Mouse (Mus musculus) intestine, postnatal 0 days (tissue): ENCODE data around the gene Il17ra. TPM values are rescaled to one million over a fixed set of nuclear protein-coding genes. Genes with fewer than 3 reads are reported as not detected.
A peak's percentile ranks its signal among the peaks of the same experiment; 100 is the strongest.

ENCODE experiments used
- ATAC-seq: fragments of 200-750 bp; cut with Nextera tagmentation; 2 replicates; pipeline ENCODE4 v1.8.0; 2017; ENCODE audit warnings: mild to moderate bottlenecking, moderate TSS enrichment, moderate library complexity
- H3K27ac ChIP-seq: fragments of 300-500 bp; sonication (generic); 2 replicates; pipeline ENCODE4 v1.5.1; 2014; ENCODE audit warnings: mild to moderate bottlenecking, low read depth, low read length, moderate library complexity
- H3K27me3 ChIP-seq: fragments of 300-500 bp; sonication (generic); replicated peaks from 2 replicates; pipeline ENCODE4 v1.6.1; 2014; ENCODE audit warnings: low read length, mixed read lengths; ENCODE audit not compliant: control insufficient read depth, insufficient read depth
- H3K36me3 ChIP-seq: fragments of 300-500 bp; sonication (generic); 2 replicates; pipeline ENCODE4 v1.6.1; 2014; ENCODE audit warnings: mild to moderate bottlenecking, moderate library complexity; ENCODE audit not compliant: control insufficient read depth, insufficient read depth
- H3K4me1 ChIP-seq: fragments of 300-500 bp; sonication (generic); replicated peaks from 2 replicates; pipeline ENCODE4 v1.6.1; 2014; ENCODE audit warnings: antibody characterized with exemption, low read length, mixed read lengths; ENCODE audit not compliant: control insufficient read depth, insufficient read depth
- H3K4me2 ChIP-seq: fragments of 300-500 bp; sonication (generic); replicated peaks from 2 replicates; pipeline ENCODE4 v1.6.1; 2014; ENCODE audit warnings: low read depth, mild to moderate bottlenecking, moderate library complexity
- H3K4me3 ChIP-seq: fragments of 300-500 bp; sonication (generic); 2 replicates; pipeline ENCODE4 v1.5.1; 2014; ENCODE audit warnings: low read depth, low read length
- H3K9ac ChIP-seq: fragments of 300-500 bp; sonication (generic); 2 replicates; pipeline ENCODE4 v1.6.1; 2014; ENCODE audit warnings: mild to moderate bottlenecking, low read depth, low read length
- H3K9me3 ChIP-seq: fragments of 300-500 bp; sonication (generic); 2 replicates; pipeline ENCODE4 v1.6.1; 2016; ENCODE audit warnings: mixed run types; ENCODE audit not compliant: control insufficient read depth
- CTCF ChIP-seq: sonication (generic); IDR thresholded peaks from 2 replicates; pipeline ENCODE4 v1.5.1; 2016; ENCODE audit warnings: low read depth, mild to moderate bottlenecking, control low read depth, antibody characterized with exemption, moderate library complexity
- WGBS: fragments of 180-500 bp; shearing (Covaris S2); extraction: QIAGEN DNeasy Blood & Tissue Kit; methylation state at CpG from one replicate; pipeline ENCODE4 v1.1.7; 2014; 5-methylcytosine and 5-hydroxymethylcytosine counted together
- polyA plus RNA-seq: library from polyadenylated mRNA; unstranded; fragments of >200 nt; fragmentation: Nextera tagmentation; extraction: Ambion mirVana; gene quantifications from 2 replicates; pipeline ENCODE4 v1.2.1, GENCODE M21; 2015

The Il17ra gene
- polyA plus RNA-seq, 1 experiment from 2014 or later: 4.1 TPM

- no peak for TF ChIP-seq CTCF
- Histone ChIP-seq H3K4me2 (no peak overlapping the region), H3K27me3 (no peaks in the 10 kb centered on the region), H3K36me3 (no peaks in the 10 kb centered on the region), H3K9me3 (no peaks in the 10 kb centered on the region), H3K4me3 (no peak overlapping the region), H3K4me1 (no peaks in the 10 kb centered on the region), H3K27ac (no peak overlapping the region), H3K9ac (no peak overlapping the region)
- 78% methylated on average over 11 of the region's 11 CpGs for WGBS
- ATAC-seq: no peak
Measured at GRCm38 (mm10) chr6:120452384-120453102, 10.5 kb upstream of the Il17ra start.

- no peak overlapping the region for H3K9ac ChIP-seq
- H3K36me3 ChIP-seq: no peaks in the 10 kb centered on the region
- TF ChIP-seq CTCF: no peak
- no peaks in the 10 kb centered on the region for H3K27me3 ChIP-seq
- H3K4me1 ChIP-seq: no peaks in the 10 kb centered on the region
- no peak overlapping the region for H3K27ac ChIP-seq
- WGBS: 81% methylated on average over 5 of the region's 5 CpGs
- H3K4me3 ChIP-seq: no peak overlapping the region
- no peak overlapping the region for H3K4me2 ChIP-seq
- no peak for ATAC-seq
- no peaks in the 10 kb centered on the region for H3K9me3 ChIP-seq
Measured at GRCm38 (mm10) chr6:120453103-120453445, 10.0 kb upstream of the Il17ra start.

GRCm38 (mm10) chr6:120453556-120453955, 9.5 kb upstream of the Il17ra start:
- no peak for ATAC-seq
- H3K27me3 ChIP-seq: no peaks in the 10 kb centered on the region
- no peaks in the 10 kb centered on the region for H3K4me1 ChIP-seq
- H3K9me3 ChIP-seq: no peaks in the 10 kb centered on the region
- no peaks in the 10 kb centered on the region for H3K36me3 ChIP-seq
- H3K27ac ChIP-seq: no peak overlapping the region
- no peak overlapping the region for H3K4me2 ChIP-seq
- no peak for TF ChIP-seq CTCF
- H3K9ac ChIP-seq: no peak overlapping the region
- no peak overlapping the region for H3K4me3 ChIP-seq
- WGBS: 93% methylated on average over 3 of the region's 3 CpGs

DNA sequence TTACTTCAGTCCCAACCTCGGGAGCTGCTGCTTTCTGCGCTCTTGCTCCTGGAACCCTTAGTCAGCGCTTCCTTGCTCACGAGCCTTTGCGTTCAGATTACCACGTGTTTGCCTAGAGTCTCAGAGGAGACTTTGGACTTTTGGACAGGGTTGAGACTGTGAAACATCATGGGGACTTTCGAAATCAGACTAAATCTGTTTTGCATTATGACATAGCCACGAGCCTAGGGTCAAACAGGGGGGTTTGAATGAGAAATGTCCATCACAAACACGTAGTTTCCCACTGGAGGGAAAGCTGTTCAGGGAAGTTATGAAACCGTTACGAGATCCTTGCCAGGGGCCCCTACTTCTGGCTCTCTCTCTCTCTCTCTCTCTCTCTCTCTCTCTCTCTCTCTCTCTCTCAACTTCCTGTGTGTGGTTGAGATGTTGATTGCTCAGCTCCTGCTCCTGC, 8.4 kb upstream of the Il17ra start:
- ATAC-seq: peak; percentile 86
- H3K27me3 ChIP-seq: no peaks in the 10 kb centered on the region
- peak overlapping the region; percentile 41 for H3K4me2 ChIP-seq

GRCm38 (mm10) chr6:120457074-120457473, 6.0 kb upstream of the Il17ra start:
- H3K4me2 ChIP-seq: no peak overlapping the region

More for the DNA sequence above, 8.4 kb upstream of the Il17ra start:
- WGBS: 21% methylated on average over 11 of the region's 11 CpGs
- Histone ChIP-seq H3K9ac (no peak overlapping the region), H3K9me3 (no peaks in the 10 kb centered on the region), H3K4me1 (no peaks in the 10 kb centered on the region), H3K27ac (peak overlapping the region; percentile 60), H3K4me3 (no peak overlapping the region), H3K36me3 (no peaks in the 10 kb centered on the region)
- no peak for TF ChIP-seq CTCF

GRCm38 (mm10) chr6:120457751-120458150, 5.3 kb upstream of the Il17ra start:
- no peak for ATAC-seq
- no peak overlapping the region for H3K9ac ChIP-seq
- H3K4me2 ChIP-seq: no peak overlapping the region
- H3K9me3 ChIP-seq: no peaks in the 10 kb centered on the region
- TF ChIP-seq CTCF: no peak
- 85% methylated on average over 5 of the region's 5 CpGs for WGBS
- no peaks in the 10 kb centered on the region for H3K4me1 ChIP-seq
- no peak overlapping the region for H3K4me3 ChIP-seq
- H3K27ac ChIP-seq: no peak overlapping the region
- peaks cover 13% of the 10 kb centered on the region; the same call in 1 of the 2 replicates for H3K27me3 ChIP-seq
- H3K36me3 ChIP-seq: no peaks in the 10 kb centered on the region

More at GRCm38 (mm10) chr6:120457074-120457473, 6.0 kb upstream of the Il17ra start:
- no peaks in the 10 kb centered on the region for H3K36me3 ChIP-seq
- 62% methylated on average over 7 of the region's 7 CpGs for WGBS
- no peak overlapping the region for H3K4me3 ChIP-seq
- no peaks in the 10 kb centered on the region for H3K4me1 ChIP-seq
- H3K9ac ChIP-seq: no peak overlapping the region
- peak; percentile 63 for TF ChIP-seq CTCF
- no peak for ATAC-seq
- H3K27ac ChIP-seq: no peak overlapping the region
- peaks cover 10% of the 10 kb centered on the region; the same call in 1 of the 2 replicates for H3K27me3 ChIP-seq
- H3K9me3 ChIP-seq: no peaks in the 10 kb centered on the region
